In genomic region chr5:92498661-92499060, GRCm38 (mm10) we compare ENCODE assay signal across 10 mouse cellular contexts. TPM values are rescaled to one million over a fixed set of nuclear protein-coding genes. Genes with fewer than 3 reads are reported as not detected.
DNase-seq lines count a peak whose midpoint lies in the region; ATAC-seq lines count a peak whose summit lies in the region.
"Had no signal": no experiment of that assay in that cellular context is flagged by ENCODE, and none has a peak within 500 bp of the region (broad histone marks: within the 10 kb centered on the region; RNA-seq: fewer than 3 reads in every experiment).

No protein-coding gene starts in this region.

- H3K27me3 ChIP-seq in hindbrain, embryonic 10.5 days (ENCODE audit: insufficient read depth, poor library complexity, severe bottlenecking) = no peaks in the 10 kb centered on the region
- H3K27me3 ChIP-seq in limb, embryonic 10.5 days (ENCODE audit: low read depth, poor library complexity, severe bottlenecking) = no peaks in the 10 kb centered on the region
- no peaks in the 10 kb centered on the region for H3K27me3 ChIP-seq in neural tube, embryonic 14.5 days (ENCODE audit: control insufficient read depth, insufficient read depth, low read length)
- H3K27me3 ChIP-seq: limb, embryonic 12.5 days had no signal

- DNase-seq in adrenal gland, postnatal 14 days = peak; percentile 30
- DNase-seq in adrenal gland, adult 18-20 months (ENCODE audit: low spot score in 2 of 2) = no peak
- DNase-seq in urinary bladder, postnatal 4 days (ENCODE audit: low spot score in 2 of 2) = peak; percentile 36 to 59
- no peak for DNase-seq in urinary bladder, postnatal 10 days (ENCODE audit: low spot score)
- DNase-seq in hindbrain, embryonic 10.5 days (ENCODE audit: low spot score) = peak; percentile 30
- peak; percentile 47 for DNase-seq in limb, embryonic 10.5 days (ENCODE audit: low spot score)
- no peak for DNase-seq in thymus, postnatal 0 days (ENCODE audit: low spot score)

- no peaks in the 10 kb centered on the region for H3K9me3 ChIP-seq in hindbrain, embryonic 10.5 days
- no peaks in the 10 kb centered on the region for H3K9me3 ChIP-seq in limb, embryonic 10.5 days (replicated peaks)
- no peaks in the 10 kb centered on the region for H3K9me3 ChIP-seq in neural tube, embryonic 14.5 days (ENCODE audit: control insufficient read depth, low read length)
- H3K9me3 ChIP-seq: limb, embryonic 12.5 days had no signal

- peak; percentile 44 for ATAC-seq in neural tube, embryonic 14.5 days (ENCODE audit: low read depth)

- no peak overlapping the region; the same call in 1 of the 2 replicates for H3K9ac ChIP-seq in neural tube, embryonic 14.5 days (replicated peaks; ENCODE audit: low read depth, low read length)
- H3K9ac ChIP-seq: limb, embryonic 12.5 days had no signal

- H3K4me3 ChIP-seq in hindbrain, embryonic 10.5 days = no peak overlapping the region
- H3K4me3 ChIP-seq in limb, embryonic 10.5 days = no peak overlapping the region
- H3K4me3 ChIP-seq in neural tube, embryonic 14.5 days (ENCODE audit: low read depth, low read length) = no peak overlapping the region
- H3K4me3 ChIP-seq: limb, embryonic 12.5 days had no signal

- WGBS in hindbrain, embryonic 10.5 days = 67% methylated on average over 5 of the region's 5 CpGs
- WGBS in limb, embryonic 10.5 days = 13% methylated on average over 5 of the region's 5 CpGs
- 17% methylated on average over 5 of the region's 5 CpGs for WGBS in neural tube, embryonic 14.5 days

- H3K4me2 ChIP-seq in neural tube, embryonic 14.5 days (ENCODE audit: low read depth, low read length) = no peak overlapping the region
- H3K4me2 ChIP-seq: limb, embryonic 12.5 days had no signal

- peaks cover 3% of the 10 kb centered on the region for H3K36me3 ChIP-seq in hindbrain, embryonic 10.5 days
- H3K36me3 ChIP-seq in limb, embryonic 10.5 days = no peaks in the 10 kb centered on the region
- no peaks in the 10 kb centered on the region for H3K36me3 ChIP-seq in neural tube, embryonic 14.5 days (ENCODE audit: control insufficient read depth, insufficient read depth, low read length)
- H3K36me3 ChIP-seq: limb, embryonic 12.5 days had no signal

- H3K4me1 ChIP-seq in hindbrain, embryonic 10.5 days (replicated peaks) = peaks cover 38% of the 10 kb centered on the region
- H3K4me1 ChIP-seq in limb, embryonic 10.5 days = peaks cover 24% of the 10 kb centered on the region
- peaks cover 16% of the 10 kb centered on the region; the same call in 1 of the 2 replicates for H3K4me1 ChIP-seq in neural tube, embryonic 14.5 days (ENCODE audit: control insufficient read depth, insufficient read depth, low read length)

- H3K27ac ChIP-seq in hindbrain, embryonic 10.5 days = peak overlapping the region; percentile 56
- H3K27ac ChIP-seq in limb, embryonic 10.5 days = no peak overlapping the region
- peak overlapping the region; percentile 60; the same call in 1 of the 2 replicates for H3K27ac ChIP-seq in neural tube, embryonic 14.5 days (ENCODE audit: low read depth, low read length)
- H3K27ac ChIP-seq: limb, embryonic 12.5 days had no signal

RNA-seq across cellular contexts. Expression of gene Scarb2, which starts 8.0 kb away (rescaled TPM):
- total RNA-seq in adrenal gland, postnatal 14 days (2021) = 67.4 and 73.7 TPM in 2 replicates
- 10 to 100 TPM; 67.1 to 70.2 TPM for total RNA-seq in adrenal gland, adult 18-20 months (2021)
- 9.2 and 11.8 TPM in 2 replicates for polyA plus RNA-seq in hindbrain, embryonic 10.5 days (2016; fragmentation: Nextera tagmentation; extraction: Ambion mirVana)
- polyA plus RNA-seq in limb, embryonic 10.5 days (2016; fragmentation: Nextera tagmentation; extraction: Ambion mirVana) = 5.7 and 7.2 TPM in 2 replicates
- 16.2 and 17.6 TPM in 2 replicates for polyA plus RNA-seq in neural tube, embryonic 14.5 days (2014; fragmentation: Nextera tagmentation; extraction: Ambion mirVana)
- 29.2 and 31.2 TPM in 2 replicates for polyA plus RNA-seq in thymus, postnatal 0 days (2015; fragmentation: Nextera tagmentation; extraction: Ambion mirVana)

RNA-seq across cellular contexts. Expression of gene Fam47e, which starts 56.2 kb away (rescaled TPM):
- not detected in 2 replicates for total RNA-seq in adrenal gland, postnatal 14 days (2021)
- not detected for total RNA-seq in adrenal gland, adult 18-20 months (2021)
- 0.86 TPM in 1 of 2 replicates, not detected in the other for polyA plus RNA-seq in hindbrain, embryonic 10.5 days (2016; fragmentation: Nextera tagmentation; extraction: Ambion mirVana)
- not detected in 2 replicates for polyA plus RNA-seq in limb, embryonic 10.5 days (2016; fragmentation: Nextera tagmentation; extraction: Ambion mirVana)
- polyA plus RNA-seq in neural tube, embryonic 14.5 days (2014; fragmentation: Nextera tagmentation; extraction: Ambion mirVana) = 1.4 and 2.1 TPM in 2 replicates
- polyA plus RNA-seq in thymus, postnatal 0 days (2015; fragmentation: Nextera tagmentation; extraction: Ambion mirVana) = 0.29 TPM in 1 of 2 replicates, not detected in the other
- total RNA-seq: common myeloid progenitor, adult 5-6 weeks had no signal
- polyA plus RNA-seq: limb, embryonic 12.5 days had no signal

Comparison
In these comparisons a context has a peak if more than half of its experiments do, and no peak if none do; other contexts are left out.
1. DNase-seq: peak in adrenal gland, postnatal 14 days (single experiment), urinary bladder, postnatal 4 days (2 of 2), hindbrain, embryonic 10.5 days (single experiment) and limb, embryonic 10.5 days (single experiment); none in adrenal gland, adult 18-20 months (0 of 2), urinary bladder, postnatal 10 days (single experiment) and thymus, postnatal 0 days (single experiment).